Mouse (Mus musculus) spleen, adult 2 months (tissue): Measurements from ENCODE around the gene Kmt2d. TPM values are rescaled to one million over a fixed set of nuclear protein-coding genes. Genes with fewer than 3 reads are reported as not detected.
A peak's percentile ranks its signal among the peaks of the same experiment; 100 is the strongest.
"Not testable (repeated sequence)": the region's sequence is repeated elsewhere in the genome, so short reads cannot be mapped to it uniquely, and the experiment has no call there.

Experiments
- DNase-seq, 2 experiments: peaks; one replicate each; pipeline versions ENCODE4 v3.0.0 to v3.0.0-alpha.2; 2012 to 2021; ENCODE audit warnings: low spot score in 2 of 2, low read depth in 1 of 2
- H3K27ac ChIP-seq: fragments of 200-500 bp; 2 replicates; pipeline ENCODE4 v1.5.1; 2012; ENCODE audit warnings: low read length, inconsistent platforms; ENCODE audit not compliant: insufficient read depth
- H3K27me3 ChIP-seq: fragments of 200-500 bp; 2 replicates; pipeline ENCODE4 v1.6.1; 2012; ENCODE audit warnings: mild to moderate bottlenecking, moderate library complexity, low read length, inconsistent platforms; ENCODE audit not compliant: control insufficient read depth, insufficient read depth
- H3K36me3 ChIP-seq: fragments of 200-500 bp; 2 replicates; pipeline ENCODE4 v1.6.1; 2012; ENCODE audit warnings: mild to moderate bottlenecking, low read length, inconsistent platforms; ENCODE audit not compliant: control insufficient read depth, insufficient read depth
- H3K4me1 ChIP-seq: fragments of 200-500 bp; 2 replicates; pipeline ENCODE4 v1.6.1; 2011; ENCODE audit warnings: inconsistent platforms; ENCODE audit not compliant: control insufficient read depth, insufficient read depth, insufficient read length
- H3K4me3 ChIP-seq: fragments of 200-500 bp; 2 replicates; pipeline ENCODE4 v1.5.1; 2011; ENCODE audit warnings: mild to moderate bottlenecking, inconsistent platforms; ENCODE audit not compliant: insufficient read depth, insufficient read length; ENCODE audit errors: extremely low read depth
- CTCF ChIP-seq: fragments of 200-500 bp; IDR thresholded peaks from 2 replicates; pipeline ENCODE4 v1.5.1; 2011; ENCODE audit warnings: mild to moderate bottlenecking, inconsistent platforms; ENCODE audit not compliant: insufficient read depth, insufficient read length, insufficient replicate concordance; ENCODE audit errors: extremely low read depth
- POLR2A ChIP-seq: fragments of 200-500 bp; IDR thresholded peaks from 2 replicates; pipeline ENCODE4 v1.6.1; 2011; ENCODE audit warnings: low read depth, low read length, inconsistent platforms
- WGBS: fragments of 180-500 bp; shearing (Covaris S2); methylation state at CpG from one replicate; pipeline ENCODE4 v1.1.7; 2018; 5-methylcytosine and 5-hydroxymethylcytosine counted together
- polyA plus RNA-seq: library from polyadenylated mRNA; depleted of rRNA; stranded (reverse); fragments of >200 nt; gene quantifications from 2 replicates; pipeline ENCODE4 v1.2.3, GENCODE M21; 2012

Gene Kmt2d
- polyA plus RNA-seq, 1 experiment = 58.7 TPM

DNA sequence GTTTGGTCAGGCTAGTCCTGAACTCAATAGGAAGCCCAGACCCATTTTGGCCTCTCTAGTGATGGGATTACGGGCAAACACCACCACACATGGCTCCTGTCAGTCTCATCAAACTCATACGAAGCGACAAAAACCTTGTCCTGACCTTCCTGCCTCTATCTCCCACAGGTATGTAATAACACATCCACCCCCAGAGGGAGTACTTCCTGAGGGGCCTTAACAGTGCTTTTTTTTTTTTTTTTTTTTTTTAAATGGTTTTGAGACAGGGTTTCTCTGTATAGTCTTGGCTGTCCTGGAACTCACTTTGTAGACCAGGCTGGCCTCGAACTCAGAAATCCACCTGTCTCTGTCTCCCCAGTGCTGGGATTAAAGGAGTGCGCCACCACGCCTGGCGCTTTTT is 52.8 kb downstream of the Kmt2d start:
- Histone ChIP-seq H3K27ac (no peak overlapping the region), H3K4me1 (no peaks in the 10 kb centered on the region), H3K27me3 (no peaks in the 10 kb centered on the region), H3K4me3 (no peak overlapping the region), H3K36me3 (peaks cover 39% of the 10 kb centered on the region)
- DNase-seq = no peak
- TF ChIP-seq POLR2A (no peak), CTCF (no peak)
- 96% methylated on average over 7 of the region's 7 CpGs for WGBS

DNA sequence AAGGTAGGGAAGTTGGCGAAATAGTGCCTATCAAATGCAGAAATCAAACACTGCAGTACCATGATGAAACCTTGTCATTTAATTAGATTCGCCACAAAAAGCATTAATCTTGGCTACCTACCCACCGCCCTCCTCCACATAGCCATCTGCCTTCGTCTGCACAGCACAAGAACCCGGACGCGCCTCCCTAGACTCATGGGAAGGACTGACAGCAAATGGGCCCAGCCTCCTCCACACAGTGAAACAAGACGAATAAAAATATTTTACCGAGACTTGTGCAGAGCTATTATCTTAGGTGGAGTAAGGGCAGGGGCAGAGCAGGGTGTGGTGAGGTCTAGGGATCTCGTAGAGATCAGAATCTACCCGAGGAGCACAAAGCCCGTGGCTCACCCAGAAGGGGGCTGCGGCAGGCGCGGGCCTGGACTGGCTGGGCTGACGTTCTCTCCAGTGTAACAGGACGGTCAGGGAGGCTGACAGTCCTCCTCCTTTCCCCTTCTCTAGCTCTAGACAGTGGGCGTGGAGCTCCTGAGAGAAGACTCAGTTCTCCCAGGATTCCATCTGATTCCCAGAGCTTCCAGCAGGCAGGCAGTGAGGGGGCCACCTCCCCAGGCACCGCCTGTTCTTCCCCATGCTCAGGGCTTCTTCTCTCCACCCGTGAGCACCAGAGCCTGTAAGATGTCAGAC is 58.1 kb downstream of the Kmt2d start:
- Histone ChIP-seq H3K4me3 (no peak overlapping the region), H3K36me3 (peaks cover 39% of the 10 kb centered on the region), H3K4me1 (peaks cover 11% of the 10 kb centered on the region), H3K27ac (no peak overlapping the region), H3K27me3 (peaks cover 7% of the 10 kb centered on the region)
- DNase-seq = no peak
- WGBS = 91% methylated on average over 20 of the region's 20 CpGs
- TF ChIP-seq CTCF = no peak
- no peak for TF ChIP-seq POLR2A

DNA sequence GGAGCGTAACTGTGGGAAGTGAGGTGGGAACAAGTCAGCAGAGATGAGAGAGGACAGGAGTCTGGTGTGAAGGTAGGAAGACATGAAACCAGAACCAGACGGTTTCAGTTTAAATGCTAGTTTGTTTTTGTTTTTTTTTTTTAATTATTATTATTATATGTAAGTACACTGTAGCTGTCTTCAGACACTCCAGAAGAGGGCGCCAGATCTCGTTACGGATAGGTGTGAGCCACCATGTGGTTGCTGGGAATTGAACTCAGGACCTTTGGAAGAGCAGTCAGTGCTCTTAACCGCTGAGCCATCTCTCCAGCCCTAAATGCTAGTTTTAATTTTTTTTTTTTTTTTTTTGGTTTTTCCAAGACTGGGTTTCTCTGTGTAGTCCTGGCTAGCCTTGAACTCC is 60.8 kb downstream of the Kmt2d start:
- H3K27ac ChIP-seq, H3K4me3 ChIP-seq, DNase-seq: not testable (repeated sequence)
- peaks cover 26% of the 10 kb centered on the region for H3K36me3 ChIP-seq
- H3K27me3 ChIP-seq = peaks cover 29% of the 10 kb centered on the region
- H3K4me1 ChIP-seq = peaks cover 26% of the 10 kb centered on the region
- 82% methylated on average over 6 of the region's 6 CpGs for WGBS

DNA sequence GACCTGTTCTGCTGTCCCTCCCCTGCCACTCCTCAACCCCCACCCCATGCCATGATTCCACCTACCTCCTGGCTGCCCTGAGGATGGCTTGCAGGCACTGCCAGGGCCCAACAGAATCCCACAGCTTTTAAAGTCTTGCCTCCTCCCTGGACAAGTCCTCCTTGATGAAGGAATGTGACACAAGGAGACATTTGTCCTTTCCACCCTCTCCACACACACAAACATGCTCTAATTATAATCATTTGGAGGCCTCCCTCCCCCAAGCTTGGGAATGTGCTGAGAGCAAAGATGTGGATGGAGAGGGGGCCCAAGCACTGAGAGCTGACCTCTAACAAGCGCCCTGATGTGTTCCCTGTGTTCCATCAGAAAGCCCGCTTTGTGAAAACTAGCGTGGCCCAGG is 61.6 kb downstream of the Kmt2d start, which contains the start of gene Ddn:
Ddn (minus strand) TSS at position 101 of the 400 bp plus-strand sequence.
- Histone ChIP-seq H3K27me3 (peaks cover 30% of the 10 kb centered on the region), H3K36me3 (peaks cover 22% of the 10 kb centered on the region), H3K27ac (no peak within 1 kb of the TSS), H3K4me1 (peaks cover 26% of the 10 kb centered on the region), H3K4me3 (no peak within 1 kb of the TSS; the same call in 1 of the 2 replicates)
- no peak for DNase-seq
- WGBS = 91% methylated on average over 3 of the region's 3 CpGs
- TF ChIP-seq POLR2A (no peak), CTCF (no peak)

DNA sequence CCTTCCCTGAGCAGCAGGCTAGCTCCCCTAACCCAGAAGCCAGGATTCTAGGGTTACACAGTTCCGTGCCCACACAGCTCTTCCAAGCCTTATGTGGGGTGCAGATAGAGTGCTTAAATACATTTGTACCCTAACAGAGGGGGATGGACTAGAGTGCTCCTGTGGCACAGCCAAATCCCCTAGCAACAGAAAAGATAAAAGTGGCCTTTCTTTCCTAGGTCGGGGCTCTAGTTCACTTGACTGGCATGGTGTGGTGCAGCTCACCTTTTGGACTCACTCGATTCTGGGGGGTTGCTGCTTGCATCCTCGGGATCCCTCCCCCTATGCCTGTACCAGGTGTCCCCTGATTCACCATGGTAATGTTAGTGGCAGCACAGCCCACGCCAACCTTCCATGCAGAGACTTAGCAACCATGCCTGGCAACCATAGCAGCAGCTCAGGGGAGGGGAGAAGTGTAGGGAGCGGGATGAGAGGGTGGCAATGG is 62.3 kb downstream of the Kmt2d start:
- H3K27me3 ChIP-seq = peaks cover 31% of the 10 kb centered on the region
- H3K36me3 ChIP-seq = peaks cover 15% of the 10 kb centered on the region
- no peak overlapping the region for H3K27ac ChIP-seq
- WGBS = 25% methylated on average over 6 of the region's 6 CpGs
- H3K4me1 ChIP-seq = peaks cover 26% of the 10 kb centered on the region
- H3K4me3 ChIP-seq = no peak overlapping the region; the same call in 1 of the 2 replicates
- no peak for DNase-seq
- TF ChIP-seq POLR2A (no peak), CTCF (no peak)

DNA sequence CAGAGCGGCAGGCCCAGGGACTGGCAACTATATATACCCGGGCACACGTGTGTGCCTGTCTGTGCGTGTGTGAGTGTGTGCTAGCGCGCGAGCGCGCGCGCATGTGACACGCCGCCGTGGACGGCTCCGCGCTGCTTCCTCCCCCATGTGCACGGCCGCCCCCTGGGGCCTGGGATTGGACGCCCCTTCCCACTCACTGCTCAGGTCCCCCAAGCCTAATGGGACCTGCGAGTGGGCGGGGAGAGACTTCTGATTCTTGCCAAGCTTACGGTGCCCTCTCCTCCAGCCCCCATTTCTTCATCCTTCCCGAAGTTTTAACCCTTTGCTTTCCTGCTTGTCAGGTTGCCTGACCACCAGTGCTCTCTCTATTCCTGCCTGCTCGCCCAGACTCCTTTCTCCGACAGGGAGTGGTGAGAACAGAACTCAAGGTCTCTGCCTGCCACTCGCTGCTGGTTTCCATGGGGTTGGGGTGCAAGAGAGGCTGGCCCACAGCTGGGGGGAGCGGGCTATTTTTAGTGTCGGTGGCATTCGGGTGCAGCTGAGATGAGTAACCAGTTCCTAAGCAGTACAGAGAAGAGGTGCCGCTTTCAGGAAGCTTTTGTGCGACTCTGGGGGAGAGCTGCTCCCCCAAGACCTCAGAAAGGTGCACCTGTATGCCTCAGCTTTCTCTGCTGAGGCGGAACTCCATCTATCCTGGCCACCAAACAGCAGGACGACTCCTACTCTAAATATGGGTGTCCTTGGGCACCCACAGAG is 62.9 kb downstream of the Kmt2d start:
- peaks cover 26% of the 10 kb centered on the region for H3K4me1 ChIP-seq
- peaks cover 32% of the 10 kb centered on the region for H3K27me3 ChIP-seq
- H3K36me3 ChIP-seq = peaks cover 9% of the 10 kb centered on the region
- H3K4me3 ChIP-seq = peak overlapping the region; percentile 28; the same call in 1 of the 2 replicates
- no peak for DNase-seq
- TF ChIP-seq CTCF = no peak
- TF ChIP-seq POLR2A = no peak
- H3K27ac ChIP-seq = no peak overlapping the region
- 1% methylated on average over 34 of the region's 34 CpGs for WGBS
